Mouse (Mus musculus): ENCODE results near the gene Clpsl2.

GRCm38 (mm10) chr17:28557772-28558171 is 8.6 kb downstream of the Clpsl2 start:
- TF ChIP-seq EP300 (IDR thresholded peaks at IDR 0.05; ENCODE audit: low read depth) (no peak), CTCF (IDR thresholded peaks at IDR 0.05; ENCODE audit: low read depth) (no peak)

Data from heart, postnatal 0 days (tissue).